Mouse (Mus musculus) 416B (cell line): ENCODE results near the gene Cntn1.

Experiments
- DNase-seq: peaks from one replicate; pipeline ENCODE4 v3.0.0; 2011; ENCODE audit warnings: low read depth

The Cntn1 gene

DNA sequence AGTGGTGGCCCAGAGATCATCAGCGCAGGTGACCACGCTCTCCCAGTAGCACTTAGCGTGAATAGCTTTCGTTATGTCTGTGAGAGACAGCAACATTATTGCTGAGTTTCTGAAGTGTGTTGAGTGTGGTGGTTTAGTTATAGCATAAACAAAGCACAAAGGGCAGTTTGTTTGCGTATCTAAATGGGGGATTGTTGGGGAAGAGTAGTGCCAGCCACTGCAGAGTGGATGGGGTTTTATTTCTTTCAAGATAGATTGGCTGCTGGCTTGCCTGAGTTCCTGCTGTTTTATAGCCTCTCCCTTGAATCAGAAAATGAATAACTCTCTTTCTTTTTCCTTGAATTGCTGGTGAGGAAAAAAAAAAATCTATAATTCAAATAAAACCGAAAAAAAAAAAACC, 86.1 kb downstream of the Cntn1 start:
- DNase-seq: no peak

DNA sequence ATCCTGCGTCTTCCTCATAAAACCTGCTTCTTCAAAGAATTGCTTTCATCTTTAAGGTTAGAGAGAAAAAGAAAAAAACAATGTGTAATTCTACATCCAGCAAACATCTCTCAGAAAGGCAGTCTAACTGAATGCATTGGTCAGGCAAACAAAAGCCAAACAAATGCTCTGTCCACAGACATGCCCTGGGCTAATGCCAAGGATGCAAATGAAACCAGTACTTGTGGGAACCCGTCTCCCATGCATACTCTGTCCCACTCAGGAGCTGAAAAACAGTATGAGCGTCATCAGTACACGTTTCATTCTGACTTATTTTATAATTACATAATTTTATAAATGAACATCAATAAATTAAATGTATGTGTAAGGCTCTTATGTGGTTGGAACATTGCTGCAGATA, 91.0 kb downstream of the Cntn1 start:
- no peak for DNase-seq

DNA sequence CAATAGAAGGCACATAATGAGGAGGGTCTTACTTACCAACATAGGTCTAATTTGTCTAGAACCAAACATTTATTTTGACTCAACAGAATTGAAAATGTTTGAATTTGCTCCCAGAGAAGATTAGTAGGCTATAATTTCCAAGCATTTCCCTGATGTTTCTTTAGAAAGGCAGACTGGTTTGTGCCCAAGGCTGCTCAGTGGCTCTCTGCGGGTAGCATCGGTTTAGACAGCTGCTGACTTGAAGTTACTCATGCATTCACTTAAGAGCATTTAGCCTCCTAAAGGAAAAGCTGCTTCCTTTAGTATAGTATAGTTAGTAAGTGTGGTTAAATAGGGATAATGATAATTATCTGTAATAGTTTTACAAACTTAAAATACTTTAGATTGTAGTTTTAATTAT, 104.0 kb downstream of the Cntn1 start:
- DNase-seq: no peak

DNA sequence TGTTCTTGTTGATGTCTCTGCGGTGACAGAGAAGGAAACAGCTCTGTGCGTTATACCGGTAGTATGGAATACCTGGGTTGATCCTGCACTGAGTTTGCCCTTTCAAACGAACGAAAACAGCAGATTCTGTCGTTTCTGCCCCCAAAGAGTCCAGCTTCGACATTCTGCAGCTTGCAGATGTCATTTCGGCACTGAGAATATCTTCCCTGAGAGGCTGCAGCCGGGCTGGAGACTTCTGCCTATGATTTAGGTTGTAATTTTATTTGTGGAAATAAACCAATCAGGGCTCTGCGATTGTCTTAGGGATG, 109.8 kb downstream of the Cntn1 start:
- no peak for DNase-seq

DNA sequence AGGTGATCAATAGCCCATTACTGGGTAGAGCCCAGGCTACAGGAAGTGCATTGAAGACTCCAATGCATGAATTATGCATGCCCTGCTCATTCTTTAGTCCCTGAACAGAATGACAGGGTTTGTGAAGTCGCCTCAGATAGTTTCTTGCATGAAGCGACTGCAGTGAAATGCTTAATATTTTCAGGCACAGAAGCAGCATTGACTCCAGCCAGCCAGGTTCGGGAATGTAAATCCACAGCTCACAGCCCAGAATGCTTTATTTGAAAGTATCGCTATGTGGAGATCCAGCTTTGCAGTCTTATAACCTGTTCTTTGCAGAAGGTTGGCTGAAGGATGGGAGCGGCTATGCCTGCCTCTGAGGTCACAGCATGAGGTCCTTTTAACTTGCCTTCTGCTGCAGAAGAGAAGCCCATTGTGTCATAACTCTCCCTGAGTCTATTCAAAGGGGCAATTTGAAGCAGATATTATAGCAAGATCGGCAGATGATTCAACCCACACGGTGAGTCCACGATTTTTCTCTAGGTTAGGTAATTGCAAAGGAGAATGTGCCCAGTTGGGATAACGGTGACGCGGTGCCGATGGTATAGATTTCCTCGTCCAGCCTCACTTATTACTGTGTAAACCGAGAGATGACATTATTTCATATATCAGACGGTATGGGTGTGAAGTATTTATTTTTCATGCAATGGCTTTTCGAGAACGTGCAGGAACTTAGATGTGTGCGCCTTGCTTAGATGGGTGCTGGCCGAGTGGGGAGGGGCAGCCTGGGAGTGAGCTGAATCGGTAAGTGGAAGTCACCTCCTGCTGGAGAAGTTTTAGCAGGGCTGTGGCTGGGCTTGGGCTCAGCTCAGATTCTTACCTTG, 110.4 kb downstream of the Cntn1 start:
- no peak for DNase-seq

DNA sequence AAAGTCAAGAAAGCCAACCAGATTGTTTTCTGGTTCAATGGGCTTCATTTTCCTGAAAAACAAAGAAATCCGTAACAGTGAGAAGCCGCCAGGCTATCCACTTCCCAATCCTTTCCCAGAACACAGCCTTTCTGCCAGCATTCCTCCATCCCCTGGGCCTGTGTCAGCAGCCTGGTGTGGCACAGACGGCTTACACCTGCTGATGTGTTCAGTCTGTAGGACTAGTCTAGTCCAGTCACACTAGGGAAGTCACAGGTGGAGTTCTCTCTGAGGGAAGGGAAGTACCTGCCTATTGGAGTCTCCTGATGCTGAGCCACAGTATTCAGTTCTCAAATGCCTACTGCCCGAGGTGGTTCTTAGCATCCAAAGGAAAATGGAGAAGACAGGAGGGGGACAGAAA, 111.9 kb downstream of the Cntn1 start:
- no peak for DNase-seq

- no peak for DNase-seq
Measured at GRCm38 (mm10) chr15:92164127-92164526, 113.2 kb downstream of the Cntn1 start.

GRCm38 (mm10) chr15:92166266-92166665, 115.3 kb downstream of the Cntn1 start:
- no peak for DNase-seq

GRCm38 (mm10) chr15:92175739-92176138, 124.8 kb downstream of the Cntn1 start:
- DNase-seq: no peak

DNA sequence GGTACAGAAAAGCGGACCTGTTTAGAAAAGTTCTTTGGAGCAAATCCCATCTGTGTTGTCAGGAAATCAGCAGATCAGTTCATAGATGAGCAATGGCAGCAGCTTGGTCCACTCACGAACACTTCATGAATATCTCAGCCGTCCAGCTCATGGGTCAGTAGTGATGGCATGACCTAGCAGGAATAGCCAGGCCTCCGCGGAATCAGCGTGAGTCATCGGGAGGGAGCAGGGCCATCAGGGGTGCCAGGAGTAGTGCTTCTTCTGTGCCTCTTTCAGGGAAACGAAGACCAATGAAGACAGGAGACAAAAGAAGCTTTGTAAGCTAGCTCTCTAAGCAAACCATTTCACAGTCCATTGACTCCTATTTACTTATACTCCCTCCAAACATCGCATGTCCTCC, 126.4 kb downstream of the Cntn1 start:
- no peak for DNase-seq

- no peak for DNase-seq
Measured at GRCm38 (mm10) chr15:92185484-92185883, 134.5 kb downstream of the Cntn1 start.

DNA sequence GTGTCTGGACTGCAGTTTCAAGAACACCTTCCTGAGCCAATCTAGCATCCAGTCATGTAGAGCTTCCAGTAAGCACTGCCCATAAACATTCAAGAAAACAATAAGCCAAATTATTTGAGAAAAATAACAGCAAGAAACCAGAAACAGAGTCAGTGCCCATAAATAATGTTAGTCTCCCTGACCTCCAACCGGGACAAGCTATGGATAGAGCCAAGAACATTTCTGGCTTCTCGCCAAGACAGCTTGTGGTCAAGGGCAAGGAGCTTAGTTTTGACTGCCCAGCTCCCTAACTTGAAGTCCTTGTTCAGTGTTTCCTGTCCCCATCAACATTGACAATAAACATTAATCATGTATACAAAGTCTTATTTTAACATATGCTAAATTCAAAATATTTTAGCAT, 139.0 kb downstream of the Cntn1 start:
- DNase-seq: no peak

- no peak for DNase-seq
Measured at GRCm38 (mm10) chr15:92200326-92200985, 149.5 kb downstream of the Cntn1 start.

- DNase-seq: no peak
Measured at GRCm38 (mm10) chr15:92206695-92207094, 155.7 kb downstream of the Cntn1 start.

- no peak for DNase-seq
Measured at GRCm38 (mm10) chr15:92209778-92210177, 158.8 kb downstream of the Cntn1 start.

DNA sequence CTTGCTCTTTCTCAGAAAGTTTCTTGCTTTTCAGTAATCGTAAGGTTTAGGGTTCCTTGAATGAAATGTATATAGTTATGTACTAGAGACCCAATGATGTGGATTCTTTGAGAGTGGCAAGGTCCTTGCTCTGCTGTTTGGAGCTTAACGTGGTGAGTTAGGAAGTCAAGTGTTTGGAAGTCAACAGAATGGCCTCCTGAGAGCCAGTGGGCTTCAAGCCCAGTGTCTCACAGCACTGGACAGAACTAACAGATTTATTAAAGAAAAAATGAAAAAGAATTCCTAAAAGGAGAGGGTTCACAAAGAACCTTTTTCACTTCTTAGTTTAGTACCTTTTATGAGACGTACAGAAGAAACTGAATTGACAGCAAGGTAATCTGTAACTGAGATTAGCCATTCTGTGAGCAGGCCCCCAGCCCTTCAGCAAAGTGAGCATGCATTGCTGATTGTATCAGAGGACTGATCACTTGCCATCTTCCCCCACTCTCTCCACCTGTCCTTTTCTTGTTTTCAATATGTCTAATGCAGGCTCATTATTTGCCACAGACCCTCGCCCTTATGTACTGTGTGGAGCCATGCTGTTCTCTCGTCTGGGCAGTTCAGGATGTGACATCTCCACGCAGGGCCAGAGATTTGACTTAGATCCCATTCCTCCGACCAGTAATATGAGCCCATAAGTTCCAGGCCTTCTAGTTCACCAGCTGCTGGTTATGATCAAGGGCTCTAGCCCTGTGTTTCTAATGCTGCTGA, 159.7 kb downstream of the Cntn1 start:
- DNase-seq: no peak

DNA sequence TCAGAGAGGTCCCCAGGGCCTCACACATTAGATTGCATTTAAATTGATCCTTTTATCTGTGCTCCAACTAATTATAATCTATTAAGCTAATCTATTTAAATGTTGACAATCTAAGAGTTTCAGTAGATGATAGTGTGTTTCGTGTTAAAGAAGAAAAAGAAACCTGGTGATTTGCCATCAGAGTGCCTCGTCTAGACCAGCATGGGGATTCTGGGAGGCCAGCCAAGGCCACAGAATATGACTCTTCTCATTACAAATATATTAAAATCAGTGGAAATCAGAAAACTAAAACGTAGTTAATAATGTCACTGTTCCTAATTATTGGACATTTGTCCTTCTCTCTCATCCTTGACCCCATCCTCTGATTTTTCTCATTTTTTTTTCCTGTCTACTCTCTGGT, 164.9 kb downstream of the Cntn1 start:
- DNase-seq: no peak

DNA sequence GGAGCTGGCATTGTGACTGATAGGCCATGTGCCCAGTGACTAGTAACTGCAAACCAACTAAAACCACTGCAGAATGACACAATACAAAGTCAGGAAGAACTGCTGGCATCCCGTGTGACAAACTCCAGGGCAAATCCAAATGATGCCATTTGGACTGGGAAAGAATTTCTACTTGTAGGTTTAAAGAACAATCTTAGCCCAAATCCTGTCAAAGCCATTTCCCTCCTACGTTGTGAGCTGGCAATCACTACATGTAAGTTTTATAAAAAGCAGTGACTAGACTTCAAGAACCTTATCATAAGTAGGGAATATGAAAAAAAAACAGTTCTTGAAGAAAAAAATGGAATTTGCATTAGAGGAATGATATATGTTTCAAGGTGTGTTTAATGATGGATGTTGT, 170.5 kb downstream of the Cntn1 start:
- no peak for DNase-seq

DNA sequence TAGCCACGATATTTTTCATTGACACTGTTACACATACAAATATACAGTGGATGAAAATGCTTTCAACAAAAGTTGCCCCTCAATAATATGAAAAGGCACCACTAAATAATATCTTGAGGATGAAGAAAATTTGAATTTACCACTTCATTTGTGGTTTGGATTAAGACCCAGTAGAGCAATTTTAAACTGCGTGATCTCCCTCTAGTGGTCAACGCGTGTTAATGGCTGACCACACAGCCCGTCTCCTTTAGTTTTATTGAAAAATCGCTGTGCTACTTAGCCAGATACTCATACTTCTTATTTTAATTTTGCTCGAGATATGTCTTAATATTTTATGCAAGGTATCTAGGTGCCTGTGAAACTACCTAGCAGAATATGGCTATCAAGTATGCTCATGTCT, 180.4 kb downstream of the Cntn1 start:
- peak; percentile 45 for DNase-seq

GRCm38 (mm10) chr15:92235836-92236235, 184.9 kb downstream of the Cntn1 start:
- DNase-seq: no peak

GRCm38 (mm10) chr15:92264980-92265707, 214.2 kb downstream of the Cntn1 start:
- DNase-seq: peak; percentile 73

- no peak for DNase-seq
Measured at GRCm38 (mm10) chr15:92268341-92268740, 217.4 kb downstream of the Cntn1 start.
